Mouse (Mus musculus) left cerebral cortex, adult 6 months (tissue): Measurements from ENCODE around the gene Nrg3. TPM values are rescaled to one million over a fixed set of nuclear protein-coding genes. Genes with fewer than 3 reads are reported as not detected.

Experiments used
- long read RNA-seq, 2 experiments: library from polyadenylated mRNA; unstranded; transcript quantifications; one replicate each; pipeline ENCODE4 v2.0.0; 2019 to 2020
- polyA plus RNA-seq: library from polyadenylated mRNA; unstranded; fragments of <200 nt; fragmentation: Nextera tagmentation; gene quantifications from 2 replicates; pipeline ENCODE4 v1.2.3, GENCODE M21; 2021

The Nrg3 gene
- polyA plus RNA-seq = 3.8 and 4.1 TPM in 2 replicates
- long read RNA-seq, experiment 1, partial matches to known transcripts = 4 of 43 reads
- long read RNA-seq, experiment 1, other reads (novel, unspliced or antisense) = 39 of 43 reads
- long read RNA-seq, experiment 2, partial matches to known transcripts = 1 of 18 reads
- long read RNA-seq, experiment 2, other reads (novel, unspliced or antisense) = 17 of 18 reads

GRCm38 (mm10) chr14:39472790-39473761 lies at the start of gene Nrg3:
Gene Nrg3, minus strand, starts transcription at chr14:39473088.

